Mouse (Mus musculus): ENCODE data around the gene Kctd7.

The Kctd7 gene

DNA sequence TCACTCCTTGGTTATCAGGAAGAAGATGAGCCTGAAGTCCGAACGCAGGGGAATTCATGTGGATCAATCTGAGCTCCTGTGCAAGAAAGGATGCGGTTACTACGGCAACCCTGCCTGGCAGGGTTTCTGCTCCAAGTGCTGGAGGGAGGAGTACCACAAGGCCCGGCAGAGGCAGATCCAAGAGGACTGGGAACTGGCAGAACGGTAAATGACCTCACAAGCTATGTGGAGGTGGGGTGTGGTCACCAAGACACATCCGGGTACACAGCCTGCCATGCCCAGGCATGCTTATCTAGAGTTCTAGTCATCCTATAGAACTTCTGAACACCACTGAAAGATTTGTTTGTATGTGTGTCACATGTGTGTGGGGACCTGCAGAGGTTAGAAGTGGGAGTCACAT lies 42.7 kb downstream of the Kctd7 start:
- DNase-seq (ENCODE audit: inconsistent age in 2 of 2, low spot score in 1 of 2): no peak

DNA sequence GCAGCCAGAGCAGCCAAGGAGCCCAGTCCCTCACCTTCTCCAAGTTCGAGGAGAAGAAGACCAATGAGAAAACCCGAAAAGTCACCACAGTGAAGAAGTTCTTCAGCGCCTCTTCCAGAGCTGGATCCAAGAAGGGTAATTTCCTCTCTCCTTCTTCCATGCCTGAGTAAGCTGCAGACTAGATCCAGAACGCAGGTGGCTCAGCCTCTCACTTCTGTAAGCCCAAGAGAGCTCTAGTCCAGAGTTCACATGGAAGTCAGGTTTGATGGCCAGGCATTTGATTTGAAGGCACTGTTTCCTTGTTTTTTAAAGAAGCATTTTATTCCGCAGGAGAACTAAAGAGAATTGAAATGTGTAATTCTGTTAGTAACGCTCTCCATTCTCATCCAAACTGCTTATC lies 46.2 kb downstream of the Kctd7 start:
- DNase-seq (ENCODE audit: inconsistent age in 2 of 2, low spot score in 1 of 2): no peak

DNA sequence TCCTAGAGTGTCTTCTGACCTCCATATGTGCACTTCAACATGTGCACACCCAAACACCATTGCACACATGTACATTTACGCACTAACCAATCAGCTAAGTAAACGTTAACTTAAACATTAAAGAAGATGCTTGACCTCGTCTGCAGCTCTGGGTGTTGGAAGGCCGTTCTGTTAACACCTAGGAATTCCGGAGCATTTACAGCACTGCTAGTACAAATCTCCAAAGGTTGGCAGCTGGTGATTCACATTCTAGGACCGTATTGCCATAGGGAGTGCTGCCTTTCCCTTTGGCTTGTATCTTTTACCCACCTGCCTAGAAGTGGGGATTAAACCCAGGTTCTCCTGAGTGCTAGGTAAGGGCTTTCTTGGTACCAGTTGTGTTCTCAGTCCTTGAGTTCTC lies 47.2 kb downstream of the Kctd7 start:
- no peak for DNase-seq (ENCODE audit: inconsistent age in 2 of 2, low spot score in 1 of 2)

DNA sequence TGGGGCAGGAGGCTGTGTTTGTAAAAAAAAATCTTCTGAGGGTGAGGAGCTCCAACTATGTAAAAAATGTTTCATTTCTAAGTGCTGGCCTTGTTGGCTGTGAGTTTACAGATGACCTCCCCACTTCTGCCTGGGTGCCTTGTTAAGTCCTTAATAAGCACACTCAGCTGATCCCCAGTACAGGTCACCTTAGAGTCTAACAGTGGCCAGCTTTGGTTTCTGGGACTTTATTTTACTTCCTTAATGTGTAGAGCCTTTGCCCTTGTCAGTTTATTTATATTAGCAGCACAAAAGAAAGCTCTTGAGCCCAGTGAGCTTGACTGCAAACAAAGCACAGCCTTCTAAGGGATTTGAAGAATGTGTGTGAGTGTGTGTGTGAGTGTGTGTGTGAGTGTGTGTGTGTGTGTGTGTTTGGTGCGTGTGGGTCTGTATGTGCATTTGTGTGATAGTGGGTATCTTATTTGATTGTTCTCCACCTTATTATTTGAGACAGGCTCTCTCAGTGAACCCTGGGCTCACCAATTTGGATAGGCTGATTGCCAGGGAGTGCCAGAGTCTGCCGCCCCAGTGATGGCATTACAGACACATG lies 47.8 kb downstream of the Kctd7 start:
- no peak for DNase-seq (ENCODE audit: inconsistent age in 2 of 2, low spot score in 1 of 2)

DNA sequence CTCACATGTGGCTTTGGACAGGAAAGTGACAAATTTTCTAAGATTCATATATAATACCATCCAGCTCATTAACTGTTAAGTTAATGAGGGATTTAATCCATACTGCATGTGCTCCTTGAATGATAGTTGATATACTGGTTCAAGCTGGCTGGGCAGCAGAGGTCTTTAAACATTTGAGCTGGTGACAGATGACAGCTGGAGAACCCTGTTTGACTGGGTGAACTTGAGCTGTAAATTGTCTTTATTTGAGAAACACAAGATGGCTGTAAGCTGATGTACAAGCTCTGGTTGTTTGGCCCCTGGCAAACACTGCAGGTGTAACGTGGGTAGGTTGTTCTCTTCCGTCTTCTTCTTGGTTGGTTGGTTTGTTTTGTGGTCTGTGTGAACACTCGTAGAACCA lies 49.1 kb downstream of the Kctd7 start:
- DNase-seq (ENCODE audit: inconsistent age in 2 of 2, low spot score in 1 of 2): no peak

DNA sequence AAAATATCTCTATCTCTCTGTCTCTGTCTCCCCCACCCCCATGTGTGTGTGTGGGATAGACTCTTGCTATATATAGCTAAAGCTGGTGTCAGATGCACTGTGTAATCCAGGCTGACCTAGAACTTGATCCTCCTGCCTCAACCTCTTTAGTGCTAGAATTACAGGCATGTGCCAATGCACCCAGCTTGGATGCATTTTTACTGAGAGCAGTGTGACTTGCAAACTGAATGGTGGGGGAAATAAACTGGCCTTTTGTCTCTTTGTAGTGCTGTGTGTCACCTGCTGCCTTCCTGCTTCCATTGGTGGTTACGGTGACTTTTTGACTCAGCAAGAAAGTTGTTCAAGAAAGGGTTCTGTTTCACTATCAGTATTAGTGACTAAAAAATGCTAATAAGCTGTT lies 51.6 kb downstream of the Kctd7 start:
- no peak for DNase-seq (ENCODE audit: inconsistent age in 2 of 2, low spot score in 1 of 2)

DNA sequence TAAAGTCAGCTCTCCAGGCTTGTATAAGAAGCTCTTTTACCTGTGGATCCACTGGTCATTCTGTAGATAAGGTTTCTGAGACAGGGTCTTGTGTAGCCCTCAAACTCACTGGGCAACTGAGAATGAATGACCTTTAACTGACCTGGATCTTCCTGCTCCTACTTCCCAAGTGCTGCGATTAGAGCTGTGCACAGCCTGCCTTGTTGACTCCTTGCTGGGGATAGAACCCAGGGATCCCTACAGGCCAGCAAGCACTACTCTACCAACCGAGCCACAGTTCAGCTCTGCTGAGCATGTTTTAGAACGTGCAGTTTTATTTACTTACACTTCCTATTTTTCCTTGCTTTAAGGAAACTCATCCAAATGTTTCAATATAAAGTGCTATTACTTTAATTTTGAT lies 52.8 kb downstream of the Kctd7 start:
- no peak for DNase-seq (ENCODE audit: inconsistent age in 2 of 2, low spot score in 1 of 2)

DNA sequence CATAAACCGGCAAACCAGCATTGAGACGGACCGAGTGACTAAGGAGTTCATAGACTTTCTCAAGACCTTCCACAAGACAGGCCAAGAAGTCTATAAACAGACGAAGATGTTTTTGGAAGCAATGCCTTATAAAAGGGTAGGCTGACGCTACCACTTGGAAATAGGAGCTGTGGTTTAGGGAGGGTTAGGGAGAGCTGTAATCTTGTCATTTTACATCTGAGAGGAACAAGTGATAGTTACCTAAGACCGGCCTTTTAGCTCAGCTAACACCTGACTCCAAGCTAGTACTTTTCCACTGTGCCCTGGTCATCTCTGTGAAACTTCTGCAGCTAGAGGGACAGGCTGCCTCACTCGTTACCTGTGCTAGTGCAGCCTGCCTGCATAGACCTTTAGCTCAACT lies 53.3 kb downstream of the Kctd7 start:
- no peak for DNase-seq (ENCODE audit: inconsistent age in 2 of 2, low spot score in 1 of 2)

DNA sequence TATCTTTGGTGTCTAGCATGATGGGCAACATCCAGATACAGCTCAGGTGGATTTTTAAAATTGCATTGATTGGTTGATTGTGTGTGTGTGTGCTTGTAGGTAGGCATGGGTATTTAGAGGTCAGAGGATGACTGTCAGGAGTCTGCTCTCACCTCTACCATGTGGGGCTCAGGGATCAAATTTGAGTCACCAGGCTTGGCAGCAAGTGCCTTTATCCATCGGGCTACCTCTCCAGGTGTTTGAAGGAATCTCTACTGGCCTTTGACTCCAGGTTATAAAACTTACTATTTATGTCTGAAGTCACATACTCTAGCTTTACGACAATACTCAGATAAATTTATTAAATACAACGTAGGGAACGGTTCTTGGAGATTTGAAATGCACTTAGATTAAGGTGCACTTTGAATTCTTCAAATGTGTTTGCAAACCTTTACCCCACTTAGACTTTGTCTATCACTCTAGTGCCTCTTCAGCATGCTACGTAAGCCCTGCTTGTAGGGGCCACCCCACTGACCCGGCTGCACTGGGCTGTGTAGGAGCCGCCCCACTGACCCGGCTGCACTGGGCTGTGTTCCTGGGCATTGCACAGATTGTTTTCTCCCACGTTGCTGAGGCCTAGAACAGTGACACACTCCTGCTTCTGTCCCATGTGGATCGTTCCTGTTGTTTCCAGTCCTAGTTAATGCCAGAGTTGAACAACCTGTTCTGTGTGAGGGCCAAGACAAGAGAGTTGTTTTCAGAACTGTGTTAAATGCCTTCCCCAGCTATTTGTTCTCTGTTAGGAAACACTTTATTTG lies 55.8 kb downstream of the Kctd7 start:
- no peak for DNase-seq (ENCODE audit: inconsistent age in 2 of 2, low spot score in 1 of 2)

DNA sequence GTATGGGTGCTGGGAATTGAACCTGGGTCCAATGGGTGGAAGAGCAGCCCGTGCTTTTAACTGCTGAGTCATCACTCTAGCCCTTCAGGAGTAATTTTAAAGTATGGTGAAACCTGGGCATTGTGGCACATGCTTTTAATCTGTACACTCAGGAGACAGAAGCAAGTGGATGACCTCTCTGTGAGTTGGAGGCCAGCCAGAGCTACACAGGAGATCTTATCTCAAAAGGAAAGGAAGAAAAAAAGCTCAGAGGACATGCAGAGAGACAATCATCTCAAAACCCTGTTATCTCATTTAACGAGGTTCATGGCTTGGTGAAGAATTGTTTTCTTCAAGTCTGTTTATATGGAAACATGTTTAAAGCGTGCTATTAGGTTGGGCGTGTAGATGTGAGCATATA lies 59.3 kb downstream of the Kctd7 start:
- peak; percentile 29 to 59 for DNase-seq (ENCODE audit: inconsistent age in 2 of 2, low spot score in 1 of 2)

DNA sequence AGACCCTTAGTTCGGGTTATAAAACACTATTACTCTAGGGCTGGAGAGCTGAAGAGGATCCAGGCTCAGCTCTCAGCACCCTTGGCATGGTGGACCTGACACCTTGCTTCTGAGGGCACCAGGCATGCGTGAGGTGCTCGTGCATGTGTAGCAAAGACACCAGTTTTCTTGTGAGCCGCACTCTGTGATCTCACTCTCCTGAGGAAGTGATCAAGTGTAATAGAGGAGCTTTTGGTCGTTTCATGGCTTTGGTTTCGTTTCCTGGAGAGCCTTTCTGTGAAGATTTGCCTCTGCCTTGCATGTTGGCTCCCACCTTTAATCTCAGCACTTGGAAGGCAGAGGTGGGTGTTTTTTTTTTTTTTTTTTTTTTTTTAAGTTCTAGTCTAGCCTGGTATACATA lies 59.9 kb downstream of the Kctd7 start:
- DNase-seq (ENCODE audit: inconsistent age in 2 of 2, low spot score in 1 of 2): no peak

All from adrenal gland, adult (tissue).